38 mouse cellular contexts compared by ENCODE assay signal in genomic region chr4:140817413-140817812, GRCm38 (mm10). TPM values are rescaled to one million over a fixed set of nuclear protein-coding genes. Genes with fewer than 3 reads are reported as not detected.
DNase-seq lines count a peak whose midpoint lies in the region; ATAC-seq and TF ChIP-seq lines count a peak whose summit lies in the region.
"Had no signal": no experiment of that assay in that cellular context is flagged by ENCODE, and none has a peak within 500 bp of the region (broad histone marks: within the 10 kb centered on the region; RNA-seq: fewer than 3 reads in every experiment).

No protein-coding gene starts in this region.

- no peaks in the 10 kb centered on the region for H3K27me3 ChIP-seq in kidney, postnatal 0 days (ENCODE audit: insufficient read depth, low read length)
- no peaks in the 10 kb centered on the region for H3K27me3 ChIP-seq in kidney, embryonic 14.5 days (ENCODE audit: control insufficient read depth, insufficient read depth, low read length)
- peaks cover 14% of the 10 kb centered on the region; the same call in 1 of the 2 replicates for H3K27me3 ChIP-seq in midbrain, postnatal 0 days (ENCODE audit: insufficient read depth, low read length)
- peaks cover 8% of the 10 kb centered on the region for H3K27me3 ChIP-seq in midbrain, embryonic 16.5 days (ENCODE audit: control insufficient read depth, insufficient read depth, low read depth, low read length)
- no peaks in the 10 kb centered on the region for H3K27me3 ChIP-seq in stomach, postnatal 0 days (ENCODE audit: control insufficient read depth, insufficient read depth, low read length)
- H3K27me3 ChIP-seq: embryonic facial prominence, embryonic 13.5 days; limb, embryonic 13.5 days; neural tube, embryonic 12.5 days had no signal

- H3K9ac ChIP-seq in kidney, postnatal 0 days (ENCODE audit: low read depth, low read length), result no peak overlapping the region
- no peak overlapping the region for H3K9ac ChIP-seq in kidney, embryonic 14.5 days (ENCODE audit: low read depth, low read length)
- no peak overlapping the region for H3K9ac ChIP-seq in midbrain, postnatal 0 days (replicated peaks; ENCODE audit: low read length, poor library complexity, severe bottlenecking)
- no peak overlapping the region for H3K9ac ChIP-seq in midbrain, embryonic 16.5 days (ENCODE audit: low read depth, low read length)
- no peak overlapping the region for H3K9ac ChIP-seq in stomach, postnatal 0 days (ENCODE audit: low read length)
- H3K9ac ChIP-seq: embryonic facial prominence, embryonic 13.5 days; forebrain, embryonic 15.5 days; hindbrain, embryonic 12.5 days; limb, embryonic 13.5 days; midbrain, embryonic 15.5 days; neural tube, embryonic 12.5 days had no signal

- peak; percentile 22; the same call in 1 of the 2 replicates for TF ChIP-seq CTCF in kidney, postnatal 0 days (IDR thresholded peaks at IDR 0.05; ENCODE audit: low read depth)
- TF ChIP-seq CTCF in midbrain, postnatal 0 days (IDR thresholded peaks at IDR 0.05), result peak; percentile 17; the same call in 1 of the 2 replicates
- TF ChIP-seq CTCF in stomach, postnatal 0 days (IDR thresholded peaks at IDR 0.05; ENCODE audit: low read depth), result peak; percentile 24; the same call in 1 of the 2 replicates

- WGBS in kidney, postnatal 0 days, result 92% methylated on average over 8 of the region's 8 CpGs
- whole genome bisulfite sequencing in kidney, embryonic 14.5 days, result 92% methylated on average over 8 of the region's 8 CpGs
- WGBS in midbrain, postnatal 0 days, result 92% methylated on average over 8 of the region's 8 CpGs
- 92% methylated on average over 8 of the region's 8 CpGs for WGBS in midbrain, embryonic 16.5 days
- 90% methylated on average over 8 of the region's 8 CpGs for WGBS in stomach, postnatal 0 days

- H3K4me1 ChIP-seq in kidney, postnatal 0 days (replicated peaks; ENCODE audit: insufficient read depth, low read length), result 0 out of 2 replicates have a peak, but pooled peaks cover 7% of the 10 kb centered on the region
- H3K4me1 ChIP-seq in kidney, embryonic 14.5 days (ENCODE audit: control insufficient read depth, insufficient read depth, low read length), result peaks cover 13% of the 10 kb centered on the region; the same call in 1 of the 2 replicates
- H3K4me1 ChIP-seq in midbrain, postnatal 0 days (ENCODE audit: insufficient read depth, low read length), result no peaks in the 10 kb centered on the region
- no peaks in the 10 kb centered on the region for H3K4me1 ChIP-seq in midbrain, embryonic 16.5 days (ENCODE audit: control insufficient read depth, insufficient read depth, low read length)
- H3K4me1 ChIP-seq in stomach, postnatal 0 days (replicated peaks; ENCODE audit: control insufficient read depth, insufficient read depth), result no peaks in the 10 kb centered on the region

- TF ChIP-seq EP300 in stomach, postnatal 0 days (optimal IDR thresholded peaks at IDR 0.05), result no peak

- H3K4me2 ChIP-seq in kidney, postnatal 0 days (ENCODE audit: low read length), result no peak overlapping the region
- H3K4me2 ChIP-seq in kidney, embryonic 14.5 days (replicated peaks; ENCODE audit: low read depth, low read length), result no peak overlapping the region
- no peak overlapping the region for H3K4me2 ChIP-seq in midbrain, postnatal 0 days (ENCODE audit: low read depth, low read length, poor library complexity, severe bottlenecking)
- no peak overlapping the region for H3K4me2 ChIP-seq in midbrain, embryonic 16.5 days (ENCODE audit: low read length)
- H3K4me2 ChIP-seq in stomach, postnatal 0 days (replicated peaks; ENCODE audit: low read depth), result no peak overlapping the region
- H3K4me2 ChIP-seq: embryonic facial prominence, embryonic 13.5 days; forebrain, embryonic 15.5 days; heart, embryonic 11.5 days; hindbrain, embryonic 12.5 days; limb, embryonic 13.5 days; midbrain, embryonic 15.5 days; neural tube, embryonic 12.5 days had no signal

- no peak for DNase-seq in kidney, postnatal 0 days (ENCODE audit: low spot score)
- DNase-seq in midbrain, postnatal 0 days (ENCODE audit: low spot score), result no peak
- peak; percentile 22 for DNase-seq in MEL-GATA-1-ER (ENCODE audit: extremely low read depth, low read depth)
- no peak for DNase-seq in stomach, postnatal 0 days (ENCODE audit: low spot score)
- DNase-seq in right cerebral cortex, postnatal 25 days, result no peak
- no peak for DNase-seq in cerebellum, adult 8-10 months
- DNase-seq: adrenal gland, adult 2 months; adrenal gland, postnatal 36 days; cerebellum, adult 2 months; gastrocnemius, adult 2 months; gastrocnemius, postnatal 36 days; heart, adult 18-20 months; heart, postnatal 36 days; kidney, adult 18-20 months; kidney, postnatal 4 days; thymus, adult 18-20 months; thymus, postnatal 25 days had no signal

- no peak overlapping the region for H3K27ac ChIP-seq in kidney, postnatal 0 days
- no peak overlapping the region for H3K27ac ChIP-seq in kidney, embryonic 14.5 days (ENCODE audit: low read depth, low read length)
- no peak overlapping the region for H3K27ac ChIP-seq in midbrain, postnatal 0 days (ENCODE audit: low read depth, low read length)
- no peak overlapping the region for H3K27ac ChIP-seq in midbrain, embryonic 16.5 days (ENCODE audit: low read length)
- no peak overlapping the region for H3K27ac ChIP-seq in stomach, postnatal 0 days (replicated peaks)
- H3K27ac ChIP-seq: embryonic facial prominence, embryonic 13.5 days; forebrain, embryonic 10.5 days; forebrain, embryonic 15.5 days; gastrocnemius, adult 2 months; hindbrain, embryonic 12.5 days; hindbrain, postnatal 0 days; limb, embryonic 13.5 days; macrophage; midbrain, embryonic 15.5 days; neural tube, embryonic 12.5 days had no signal

- ATAC-seq in kidney, postnatal 0 days (replicated peaks; ENCODE audit: low FRiP score, low read depth), result no peak
- ATAC-seq in kidney, embryonic 14.5 days (ENCODE audit: low FRiP score, low TSS enrichment), result no peak
- no peak for ATAC-seq in midbrain, postnatal 0 days (ENCODE audit: low FRiP score)
- no peak for ATAC-seq in midbrain, embryonic 16.5 days
- ATAC-seq in stomach, postnatal 0 days (ENCODE audit: low FRiP score, low TSS enrichment), result no peak
- ATAC-seq: forebrain, embryonic 15.5 days; hindbrain, postnatal 0 days; midbrain, embryonic 15.5 days had no signal

- no peak overlapping the region for H3K4me3 ChIP-seq in kidney, postnatal 0 days (replicated peaks; ENCODE audit: low read depth, low read length)
- H3K4me3 ChIP-seq in kidney, embryonic 14.5 days (ENCODE audit: low read length), result no peak overlapping the region
- H3K4me3 ChIP-seq in midbrain, postnatal 0 days (ENCODE audit: low read depth, low read length), result no peak overlapping the region
- no peak overlapping the region for H3K4me3 ChIP-seq in midbrain, embryonic 16.5 days (ENCODE audit: low read depth, low read length)
- H3K4me3 ChIP-seq in stomach, postnatal 0 days (ENCODE audit: low read depth, low read length), result no peak overlapping the region
- H3K4me3 ChIP-seq: embryonic facial prominence, embryonic 13.5 days; forebrain, embryonic 10.5 days; forebrain, embryonic 15.5 days; gastrocnemius, adult 2 months; hindbrain, embryonic 12.5 days; limb, embryonic 13.5 days; midbrain, embryonic 15.5 days; myocyte; neural tube, embryonic 12.5 days had no signal

- no peaks in the 10 kb centered on the region for H3K9me3 ChIP-seq in kidney, postnatal 0 days (replicated peaks; ENCODE audit: low read length)
- H3K9me3 ChIP-seq in kidney, embryonic 14.5 days (ENCODE audit: control insufficient read depth, low read length), result peaks cover under 1% of the 10 kb centered on the region; the same call in 1 of the 2 replicates
- H3K9me3 ChIP-seq in midbrain, postnatal 0 days (ENCODE audit: low read length), result no peaks in the 10 kb centered on the region; the same call in 1 of the 2 replicates
- H3K9me3 ChIP-seq in midbrain, embryonic 16.5 days (replicated peaks; ENCODE audit: control insufficient read depth, low read length, poor library complexity, severe bottlenecking), result no peaks in the 10 kb centered on the region
- H3K9me3 ChIP-seq in stomach, postnatal 0 days (ENCODE audit: control insufficient read depth, low read length), result no peaks in the 10 kb centered on the region
- H3K9me3 ChIP-seq: embryonic facial prominence, embryonic 13.5 days; forebrain, embryonic 10.5 days; forebrain, embryonic 15.5 days; hindbrain, embryonic 12.5 days; midbrain, embryonic 15.5 days; neural tube, embryonic 12.5 days had no signal

- no peaks in the 10 kb centered on the region for H3K36me3 ChIP-seq in kidney, postnatal 0 days (ENCODE audit: insufficient read depth, low read length)
- H3K36me3 ChIP-seq in kidney, embryonic 14.5 days (ENCODE audit: control insufficient read depth, insufficient read depth, low read length), result no peaks in the 10 kb centered on the region
- H3K36me3 ChIP-seq in midbrain, postnatal 0 days (ENCODE audit: insufficient read depth, low read length), result no peaks in the 10 kb centered on the region
- H3K36me3 ChIP-seq in midbrain, embryonic 16.5 days (ENCODE audit: control insufficient read depth, insufficient read depth, low read length), result no peaks in the 10 kb centered on the region
- H3K36me3 ChIP-seq in stomach, postnatal 0 days (ENCODE audit: control insufficient read depth, insufficient read depth, low read length), result no peaks in the 10 kb centered on the region
- H3K36me3 ChIP-seq: embryonic facial prominence, embryonic 13.5 days; forebrain, embryonic 10.5 days; forebrain, embryonic 15.5 days; hindbrain, embryonic 12.5 days; limb, embryonic 13.5 days; midbrain, embryonic 15.5 days; neural tube, embryonic 12.5 days had no signal

RNA-seq across cellular contexts. Expression of gene Padi3, which starts 7.0 kb away (rescaled TPM):
- 0.08 and 0.10 TPM in 2 replicates for polyA plus RNA-seq in kidney, postnatal 0 days (2015; fragmentation: Nextera tagmentation; extraction: Ambion mirVana)
- 0.08 and 0.21 TPM in 2 replicates for polyA plus RNA-seq in kidney, embryonic 14.5 days (2014; fragmentation: Nextera tagmentation; extraction: Ambion mirVana)
- 0.14 TPM in 1 of 2 replicates, not detected in the other for total RNA-seq in midbrain, postnatal 0 days (2014; rRNA removed)
- not detected in 2 replicates for polyA plus RNA-seq in midbrain, postnatal 0 days (2015; fragmentation: Nextera tagmentation; extraction: Ambion mirVana)
- not detected in 2 replicates for polyA plus RNA-seq in midbrain, embryonic 16.5 days (2015; fragmentation: Nextera tagmentation; extraction: Ambion mirVana)
- 0.02 TPM in 1 of 2 replicates, not detected in the other for polyA plus RNA-seq in stomach, postnatal 0 days (2015; fragmentation: Nextera tagmentation; extraction: Ambion mirVana)
- total RNA-seq: adrenal gland, adult 2 months; adrenal gland, postnatal 36 days; hindbrain, postnatal 0 days; layer of hippocampus, adult 8-10 months; layer of hippocampus, postnatal 25 days; left cerebral cortex, adult 8-10 months; left cerebral cortex, postnatal 36 days had no signal
- polyA plus RNA-seq: adrenal gland, adult 2 months; cerebellum, adult 2 months; forebrain, embryonic 15.5 days; midbrain, embryonic 15.5 days; neural tube, embryonic 12.5 days; small intestine, adult 2 months; stomach, embryonic 14.5 days had no signal

RNA-seq across cellular contexts. Expression of gene Padi1, which starts 28.2 kb away (rescaled TPM):
- polyA plus RNA-seq in kidney, postnatal 0 days (2015; fragmentation: Nextera tagmentation; extraction: Ambion mirVana), result 0.23 and 0.28 TPM in 2 replicates
- polyA plus RNA-seq in kidney, embryonic 14.5 days (2014; fragmentation: Nextera tagmentation; extraction: Ambion mirVana), result 0.09 and 0.39 TPM in 2 replicates
- total RNA-seq in midbrain, postnatal 0 days (2014; rRNA removed), result 0.14 and 0.16 TPM in 2 replicates
- 0.06 TPM in 1 of 2 replicates, not detected in the other for polyA plus RNA-seq in midbrain, postnatal 0 days (2015; fragmentation: Nextera tagmentation; extraction: Ambion mirVana)
- 0.07 and 0.09 TPM in 2 replicates for polyA plus RNA-seq in midbrain, embryonic 16.5 days (2015; fragmentation: Nextera tagmentation; extraction: Ambion mirVana)
- 1.3 and 2.1 TPM in 2 replicates for polyA plus RNA-seq in stomach, postnatal 0 days (2015; fragmentation: Nextera tagmentation; extraction: Ambion mirVana)
- total RNA-seq: adrenal gland, adult 2 months; adrenal gland, postnatal 36 days; heart, postnatal 36 days; hindbrain, postnatal 0 days; layer of hippocampus, postnatal 25 days; left cerebral cortex, postnatal 36 days had no signal
- polyA plus RNA-seq: adrenal gland, adult 2 months; forebrain, embryonic 15.5 days; hindbrain, postnatal 0 days; liver, embryonic 16.5 days; macrophage; small intestine, adult 2 months had no signal

RNA-seq across cellular contexts. Expression of gene Padi4, which starts 43.4 kb away (rescaled TPM):
- 0.74 and 1.1 TPM in 2 replicates for polyA plus RNA-seq in kidney, postnatal 0 days (2015; fragmentation: Nextera tagmentation; extraction: Ambion mirVana)
- polyA plus RNA-seq in kidney, embryonic 14.5 days (2014; fragmentation: Nextera tagmentation; extraction: Ambion mirVana), result 1.1 and 1.3 TPM in 2 replicates
- 0.57 TPM in 1 of 2 replicates, not detected in the other for total RNA-seq in midbrain, postnatal 0 days (2014; rRNA removed)
- 0.07 and 0.09 TPM in 2 replicates for polyA plus RNA-seq in midbrain, postnatal 0 days (2015; fragmentation: Nextera tagmentation; extraction: Ambion mirVana)
- 0.20 and 0.25 TPM in 2 replicates for polyA plus RNA-seq in midbrain, embryonic 16.5 days (2015; fragmentation: Nextera tagmentation; extraction: Ambion mirVana)
- polyA plus RNA-seq in stomach, postnatal 0 days (2015; fragmentation: Nextera tagmentation; extraction: Ambion mirVana), result 0.23 and 0.27 TPM in 2 replicates
- total RNA-seq: CH12.LX; gastrocnemius, adult 2 months; hindbrain, postnatal 0 days; layer of hippocampus, postnatal 25 days; left cerebral cortex, postnatal 36 days had no signal
- polyA plus RNA-seq: embryonic facial prominence, embryonic 13.5 days; hindbrain, postnatal 0 days had no signal
